Comparison of ENCODE assay signal across 8 mouse cellular contexts in genomic region chr9:44508721-44509486, GRCm38 (mm10). TPM values are rescaled to one million over a fixed set of nuclear protein-coding genes. Genes with fewer than 3 reads are reported as not detected.
DNase-seq lines count a peak whose midpoint lies in the region; ATAC-seq and TF ChIP-seq lines count a peak whose summit lies in the region.

No protein-coding gene starts in this region.

- H3K4me3 ChIP-seq in spleen, adult 2 months (ENCODE audit: extremely low read depth, insufficient read depth, insufficient read length), result no peak overlapping the region
- no peak overlapping the region for H3K4me3 ChIP-seq in intestine, embryonic 14.5 days (ENCODE audit: low read depth, low read length)
- H3K4me3 ChIP-seq in midbrain, embryonic 13.5 days (replicated peaks), result no peak overlapping the region

- no peak for TF ChIP-seq POLR2A in spleen, adult 2 months (IDR thresholded peaks at IDR 0.05; ENCODE audit: low read depth, low read length)

- no peak for ATAC-seq in cerebellum, adult (ENCODE audit: insufficient number of reproducible peaks, low FRiP score, low TSS enrichment)
- peak; percentile 9; the same call in 1 of the 2 replicates for ATAC-seq in intestine, embryonic 14.5 days (replicated peaks; ENCODE audit: low FRiP score, low TSS enrichment, low read depth)
- no peak for ATAC-seq in midbrain, embryonic 13.5 days

- DNase-seq in cerebellum, adult 11-12 months, result peak; percentile 66
- DNase-seq in spleen, adult 2 months (ENCODE audit: low read depth in 1 of 2, low spot score in 2 of 2), result no peak
- no peak for DNase-seq in spleen, postnatal 14 days (ENCODE audit: low spot score in 2 of 2)
- DNase-seq in intestine, embryonic 14.5 days (ENCODE audit: low spot score), result no peak
- DNase-seq in adipocyte (ENCODE audit: low spot score), result no peak
- no peak for DNase-seq in retina, embryonic 14.5 days (ENCODE audit: low spot score)

- no peaks in the 10 kb centered on the region for H3K9me3 ChIP-seq in intestine, embryonic 14.5 days (ENCODE audit: control insufficient read depth, low read length)
- no peaks in the 10 kb centered on the region for H3K9me3 ChIP-seq in midbrain, embryonic 13.5 days

- H3K27me3 ChIP-seq in spleen, adult 2 months (ENCODE audit: control insufficient read depth, insufficient read depth, low read length), result no peaks in the 10 kb centered on the region
- H3K27me3 ChIP-seq in intestine, embryonic 14.5 days (replicated peaks; ENCODE audit: control insufficient read depth, insufficient read depth, low read length), result no peaks in the 10 kb centered on the region
- peaks cover 12% of the 10 kb centered on the region for H3K27me3 ChIP-seq in midbrain, embryonic 13.5 days

- no peak for TF ChIP-seq CTCF in spleen, adult 2 months (IDR thresholded peaks at IDR 0.05; ENCODE audit: extremely low read depth, insufficient read depth, insufficient read length, insufficient replicate concordance)

- H3K27ac ChIP-seq in spleen, adult 2 months (ENCODE audit: insufficient read depth, low read length), result peak overlapping the region; percentile 79; the same call in 1 of the 2 replicates
- H3K27ac ChIP-seq in intestine, embryonic 14.5 days (ENCODE audit: low read depth), result no peak overlapping the region
- H3K27ac ChIP-seq in midbrain, embryonic 13.5 days, result no peak overlapping the region

- H3K4me1 ChIP-seq in spleen, adult 2 months (ENCODE audit: control insufficient read depth, insufficient read depth, insufficient read length), result peaks cover 42% of the 10 kb centered on the region
- H3K4me1 ChIP-seq in intestine, embryonic 14.5 days (replicated peaks; ENCODE audit: control insufficient read depth, insufficient read depth, low read length), result peaks cover 24% of the 10 kb centered on the region
- H3K4me1 ChIP-seq in midbrain, embryonic 13.5 days (replicated peaks), result peaks cover 29% of the 10 kb centered on the region

- WGBS in spleen, adult 2 months, result 89% methylated on average over 19 of the region's 19 CpGs
- 83% methylated on average over 19 of the region's 19 CpGs for WGBS in intestine, embryonic 14.5 days
- 79% methylated on average over 19 of the region's 19 CpGs for WGBS in midbrain, embryonic 13.5 days

- peaks cover 45% of the 10 kb centered on the region for H3K36me3 ChIP-seq in spleen, adult 2 months (ENCODE audit: control insufficient read depth, insufficient read depth, low read length)
- H3K36me3 ChIP-seq in intestine, embryonic 14.5 days (ENCODE audit: control insufficient read depth, insufficient read depth, low read length), result peaks cover 45% of the 10 kb centered on the region
- H3K36me3 ChIP-seq in midbrain, embryonic 13.5 days, result peaks cover 53% of the 10 kb centered on the region

- H3K9ac ChIP-seq in intestine, embryonic 14.5 days (ENCODE audit: low read length), result no peak overlapping the region
- H3K9ac ChIP-seq in midbrain, embryonic 13.5 days (replicated peaks), result peak overlapping the region; percentile 52; the same call in 1 of the 2 replicates

- peak overlapping the region; percentile 47; the same call in 1 of the 2 replicates for H3K4me2 ChIP-seq in intestine, embryonic 14.5 days (ENCODE audit: low read length)
- peak overlapping the region; percentile 51; the same call in 1 of the 2 replicates for H3K4me2 ChIP-seq in midbrain, embryonic 13.5 days (replicated peaks)

RNA-seq across cellular contexts. Expression of gene Bcl9l, which starts 26.3 kb away (rescaled TPM):
- polyA plus RNA-seq in spleen, adult 2 months (2012; rRNA removed), result 42.2 and 50.3 TPM in 2 replicates
- 10.2 TPM in 2 replicates for polyA plus RNA-seq in intestine, embryonic 14.5 days (2014; fragmentation: Nextera tagmentation; extraction: Ambion mirVana)
- 8.0 and 9.2 TPM in 2 replicates for polyA plus RNA-seq in midbrain, embryonic 13.5 days (2015; fragmentation: Nextera tagmentation; extraction: Ambion mirVana)

RNA-seq across cellular contexts. Expression of gene Cxcr5, which starts 52.8 kb away (rescaled TPM):
- polyA plus RNA-seq in spleen, adult 2 months (2012; rRNA removed), result 133 and 154 TPM in 2 replicates
- polyA plus RNA-seq in intestine, embryonic 14.5 days (2014; fragmentation: Nextera tagmentation; extraction: Ambion mirVana), result 0.82 and 0.89 TPM in 2 replicates
- polyA plus RNA-seq in midbrain, embryonic 13.5 days (2015; fragmentation: Nextera tagmentation; extraction: Ambion mirVana), result not detected in 2 replicates

RNA-seq across cellular contexts. Expression of gene Upk2, which starts 54.1 kb away (rescaled TPM):
- polyA plus RNA-seq in spleen, adult 2 months (2012; rRNA removed), result not detected in 2 replicates
- 2.1 and 2.3 TPM in 2 replicates for polyA plus RNA-seq in intestine, embryonic 14.5 days (2014; fragmentation: Nextera tagmentation; extraction: Ambion mirVana)
- polyA plus RNA-seq in midbrain, embryonic 13.5 days (2015; fragmentation: Nextera tagmentation; extraction: Ambion mirVana), result not detected in 2 replicates

Comparison
In these comparisons a context has a peak if more than half of its experiments do, and no peak if none do; other contexts are left out.
1. RNA of gene Cxcr5, which starts 52.8 kb away (polyA plus RNA-seq): 133 to 154 TPM in spleen, adult 2 months; 0.82 to 0.89 TPM in intestine, embryonic 14.5 days and not detected in midbrain, embryonic 13.5 days; every median in the first group is over 10 times any median in the second.